8 mouse cellular contexts compared by ENCODE assay signal in the genomic region with DNA sequence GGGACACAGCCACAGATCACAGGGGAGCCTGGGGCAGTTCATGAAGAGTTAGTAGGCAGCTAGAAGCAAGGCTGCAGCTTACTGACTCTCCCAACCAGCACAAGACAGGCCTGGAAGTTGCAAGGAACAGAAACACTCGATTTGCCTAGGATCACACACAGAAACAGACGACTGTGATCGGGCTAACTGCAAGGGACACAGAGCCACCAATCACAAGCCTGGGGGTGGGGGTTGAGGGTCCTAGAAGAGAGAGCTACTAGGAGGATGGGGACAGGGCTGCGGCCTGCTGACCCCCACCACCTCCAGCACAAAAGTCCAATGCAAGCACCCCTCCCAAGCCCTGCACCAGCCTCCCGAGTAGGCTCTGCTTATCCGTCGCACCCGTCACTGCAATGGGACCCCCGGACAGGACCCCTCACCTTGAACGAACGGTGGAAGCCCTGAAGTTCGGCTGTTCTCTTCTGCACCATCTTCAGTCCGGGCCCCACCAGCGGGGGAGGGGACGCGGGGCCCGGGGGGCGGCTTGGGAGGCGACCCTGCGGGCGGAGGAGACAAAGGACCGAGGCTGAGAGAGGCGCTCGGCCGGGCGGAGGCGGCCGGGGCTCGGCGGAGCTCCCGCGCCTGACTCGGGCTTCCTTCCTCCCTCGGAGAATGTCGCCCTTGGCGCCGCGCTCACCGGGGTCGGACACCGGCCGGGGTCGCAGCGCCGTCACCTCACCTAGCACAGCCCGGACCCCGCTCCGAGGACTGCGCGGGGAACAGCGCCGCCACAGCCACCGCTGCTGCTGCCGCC. TPM values are rescaled to one million over a fixed set of nuclear protein-coding genes. Genes with fewer than 3 reads are reported as not detected.
DNase-seq lines count a peak whose midpoint lies in the region; ATAC-seq and TF ChIP-seq lines count a peak whose summit lies in the region.

No protein-coding gene starts in this region.

- H3K36me3 ChIP-seq in spleen, adult 2 months (ENCODE audit: control insufficient read depth, insufficient read depth, low read length), result peaks cover 30% of the 10 kb centered on the region
- peaks cover 14% of the 10 kb centered on the region for H3K36me3 ChIP-seq in hindbrain, embryonic 12.5 days

- H3K27ac ChIP-seq in spleen, adult 2 months (ENCODE audit: insufficient read depth, low read length), result peak overlapping the region; percentile 56
- H3K27ac ChIP-seq in hindbrain, embryonic 12.5 days, result peak overlapping the region; percentile 85

- H3K9me3 ChIP-seq in hindbrain, embryonic 12.5 days (replicated peaks), result no peaks in the 10 kb centered on the region

- no peak for TF ChIP-seq CTCF in spleen, adult 2 months (IDR thresholded peaks at IDR 0.05; ENCODE audit: extremely low read depth, insufficient read depth, insufficient read length, insufficient replicate concordance)

- H3K4me1 ChIP-seq in spleen, adult 2 months (ENCODE audit: control insufficient read depth, insufficient read depth, insufficient read length), result peaks cover 66% of the 10 kb centered on the region
- H3K4me1 ChIP-seq in hindbrain, embryonic 12.5 days, result peaks cover 68% of the 10 kb centered on the region

- under 1% methylated on average over 45 of the region's 54 CpGs for whole genome bisulfite sequencing in spleen, adult 2 months
- WGBS in hindbrain, embryonic 12.5 days, result 0% methylated on average over 35 of the region's 54 CpGs

- peak; percentile 13 for ATAC-seq in hindbrain, embryonic 12.5 days (ENCODE audit: low FRiP score)
- ATAC-seq in monocyte, adult 5-6 weeks (replicated peaks; ENCODE audit: insufficient number of reproducible peaks, low FRiP score, low TSS enrichment, poor library complexity, severe bottlenecking), result no peak

- peak overlapping the region; percentile 82 for H3K4me3 ChIP-seq in spleen, adult 2 months (ENCODE audit: extremely low read depth, insufficient read depth, insufficient read length)
- peak overlapping the region; percentile 72 for H3K4me3 ChIP-seq in hindbrain, embryonic 12.5 days

- H3K27me3 ChIP-seq in spleen, adult 2 months (ENCODE audit: control insufficient read depth, insufficient read depth, low read length), result no peaks in the 10 kb centered on the region
- no peaks in the 10 kb centered on the region for H3K27me3 ChIP-seq in hindbrain, embryonic 12.5 days

- TF ChIP-seq POLR2A in spleen, adult 2 months (IDR thresholded peaks at IDR 0.05; ENCODE audit: low read depth, low read length), result no peak

- peak overlapping the region; percentile 97 for H3K9ac ChIP-seq in hindbrain, embryonic 12.5 days

- H3K4me2 ChIP-seq in hindbrain, embryonic 12.5 days (replicated peaks), result peak overlapping the region; percentile 96

- peak; percentile 78 for DNase-seq in cerebellum, adult 11-12 months
- DNase-seq in cerebellum, postnatal 14 days, result no peak
- no peak for DNase-seq in spleen, adult 2 months (ENCODE audit: low read depth in 1 of 2, low spot score in 2 of 2)
- no peak for DNase-seq in spleen, adult 18-20 months
- DNase-seq in lung, postnatal 10 days, result peak; percentile 42
- DNase-seq in frontal cortex, adult 2 months (ENCODE audit: extremely low spot score in 1 of 2, low spot score in 1 of 2), result no peak

RNA-seq across cellular contexts. Expression of a gene that starts 2.3 kb away (rescaled TPM):
- polyA plus RNA-seq in spleen, adult 2 months (2012; rRNA removed), result 351 and 533 TPM in 2 replicates
- polyA plus RNA-seq in hindbrain, embryonic 12.5 days (2016; fragmentation: Nextera tagmentation; extraction: Ambion mirVana), result 88.1 and 90.3 TPM in 2 replicates
- 43.8 and 51.6 TPM in 2 replicates for polyA plus RNA-seq in frontal cortex, adult 2 months (2012; rRNA removed)
- 56.7 to 115 TPM (median 94.0 TPM) in 3 replicates for total RNA-seq in monocyte, adult 5-6 weeks (2017)

RNA-seq across cellular contexts. Expression of a gene that starts 18.7 kb away (rescaled TPM):
- polyA plus RNA-seq in spleen, adult 2 months (2012; rRNA removed), result 49.5 and 66.1 TPM in 2 replicates
- polyA plus RNA-seq in hindbrain, embryonic 12.5 days (2016; fragmentation: Nextera tagmentation; extraction: Ambion mirVana), result 87.8 and 96.4 TPM in 2 replicates
- 108 and 109 TPM in 2 replicates for polyA plus RNA-seq in frontal cortex, adult 2 months (2012; rRNA removed)
- 14.6 to 23.9 TPM (median 23.1 TPM) in 3 replicates for total RNA-seq in monocyte, adult 5-6 weeks (2017)

RNA-seq across cellular contexts. Expression of a gene that starts 26.2 kb away (rescaled TPM):
- polyA plus RNA-seq in spleen, adult 2 months (2012; rRNA removed), result 130 and 156 TPM in 2 replicates
- polyA plus RNA-seq in hindbrain, embryonic 12.5 days (2016; fragmentation: Nextera tagmentation; extraction: Ambion mirVana), result 56.5 and 62.9 TPM in 2 replicates
- 9.1 and 10.6 TPM in 2 replicates for polyA plus RNA-seq in frontal cortex, adult 2 months (2012; rRNA removed)
- 57.4 to 129 TPM (median 87.2 TPM) in 3 replicates for total RNA-seq in monocyte, adult 5-6 weeks (2017)

RNA-seq across cellular contexts. Expression of a gene that starts 26.4 kb away (rescaled TPM):
- polyA plus RNA-seq in spleen, adult 2 months (2012; rRNA removed), result 49.0 and 60.8 TPM in 2 replicates
- 27.1 and 30.5 TPM in 2 replicates for polyA plus RNA-seq in hindbrain, embryonic 12.5 days (2016; fragmentation: Nextera tagmentation; extraction: Ambion mirVana)
- 99.6 and 108 TPM in 2 replicates for polyA plus RNA-seq in frontal cortex, adult 2 months (2012; rRNA removed)
- 10.6 to 17.9 TPM (median 17.1 TPM) in 3 replicates for total RNA-seq in monocyte, adult 5-6 weeks (2017)

RNA-seq across cellular contexts. Expression of a gene that starts 53.0 kb away (rescaled TPM):
- polyA plus RNA-seq in spleen, adult 2 months (2012; rRNA removed), result 206 and 283 TPM in 2 replicates
- polyA plus RNA-seq in hindbrain, embryonic 12.5 days (2016; fragmentation: Nextera tagmentation; extraction: Ambion mirVana), result 190 and 192 TPM in 2 replicates
- 252 and 270 TPM in 2 replicates for polyA plus RNA-seq in frontal cortex, adult 2 months (2012; rRNA removed)
- total RNA-seq in monocyte, adult 5-6 weeks (2017), result 174 to 193 TPM (median 192 TPM) in 3 replicates

Comparison
In these comparisons a context has a peak if more than half of its experiments do, and no peak if none do; other contexts are left out.
1. DNase-seq: peak in cerebellum, adult 11-12 months (single experiment) and lung, postnatal 10 days (single experiment); none in cerebellum, postnatal 14 days (0 of 2), spleen, adult 2 months (0 of 2), spleen, adult 18-20 months (0 of 2) and frontal cortex, adult 2 months (0 of 2).